In the genomic region with DNA sequence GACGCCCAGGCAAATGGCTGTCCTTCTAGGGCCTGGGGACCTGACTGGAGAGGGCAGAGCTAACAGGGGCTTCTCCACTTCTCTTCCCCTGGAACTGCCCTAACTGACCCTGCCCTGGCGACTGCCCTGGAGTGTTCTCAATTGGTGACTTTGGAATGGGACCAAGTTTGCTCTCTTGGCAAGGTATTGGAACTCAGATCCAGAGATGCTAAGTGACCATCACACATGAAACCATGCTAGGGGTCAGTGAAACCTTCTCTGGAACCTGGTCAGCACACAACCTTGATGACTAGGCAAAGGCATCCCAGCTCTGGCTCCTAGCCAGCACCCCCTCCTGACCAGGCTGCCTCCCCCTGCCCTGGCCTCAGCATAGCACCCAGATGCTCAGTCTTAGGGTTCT, we compare ENCODE assay signal across 22 mouse cellular contexts. TPM values are rescaled to one million over a fixed set of nuclear protein-coding genes. Genes with fewer than 3 reads are reported as not detected.
DNase-seq lines count a peak whose midpoint lies in the region; ATAC-seq and TF ChIP-seq lines count a peak whose summit lies in the region.
"Had no signal": no experiment of that assay in that cellular context is flagged by ENCODE, and none has a peak within 500 bp of the region (broad histone marks: within the 10 kb centered on the region; RNA-seq: fewer than 3 reads in every experiment).

No protein-coding gene starts in this region.

- no peaks in the 10 kb centered on the region for H3K79me2 ChIP-seq in liver, adult 2 months (ENCODE audit: control insufficient read depth, insufficient read depth, low read length)

- peaks cover 17% of the 10 kb centered on the region for H3K4me1 ChIP-seq in liver, adult 2 months (ENCODE audit: control insufficient read depth, insufficient read depth, low read length)
- peaks cover 3% of the 10 kb centered on the region; the same call in 1 of the 2 replicates for H3K4me1 ChIP-seq in liver, postnatal 0 days (ENCODE audit: insufficient read depth)

- TF ChIP-seq POLR2A in liver, adult 2 months (IDR thresholded peaks at IDR 0.05; ENCODE audit: extremely low read depth, insufficient read depth, low read length), result no peak

- no peak for TF ChIP-seq CTCF in liver, adult 2 months (IDR thresholded peaks at IDR 0.05; ENCODE audit: low read depth, low read length)
- TF ChIP-seq CTCF in liver, postnatal 0 days (IDR thresholded peaks at IDR 0.05; ENCODE audit: low read depth), result no peak

- no peak for TF ChIP-seq EP300 in liver, postnatal 0 days (IDR thresholded peaks at IDR 0.05; ENCODE audit: low read depth)

- no peak overlapping the region for H3K9ac ChIP-seq in liver, adult 2 months (ENCODE audit: low read depth, low read length)
- H3K9ac ChIP-seq in liver, postnatal 0 days (replicated peaks), result no peak overlapping the region

- no peak overlapping the region for H3K4me2 ChIP-seq in liver, postnatal 0 days (ENCODE audit: low read depth, low read length)

- no peak for ATAC-seq in liver, postnatal 0 days
- ATAC-seq: activated CD4-positive, CD25-positive, alpha-beta regulatory T cell, adult 4 months; CD4-positive, CD25-positive, alpha-beta regulatory T cell, adult 4 months; Patski had no signal

- H3K27me3 ChIP-seq in liver, adult 2 months (ENCODE audit: control insufficient read depth, insufficient read depth, low read length), result no peaks in the 10 kb centered on the region; the same call in 1 of the 2 replicates
- no peaks in the 10 kb centered on the region for H3K27me3 ChIP-seq in liver, postnatal 0 days (ENCODE audit: insufficient read depth, low read length)

- H3K4me3 ChIP-seq in liver, adult 2 months (ENCODE audit: insufficient read depth, low read depth, low read length), result no peak overlapping the region
- H3K4me3 ChIP-seq in liver, postnatal 0 days (ENCODE audit: low read depth, low read length), result no peak overlapping the region

- H3K9me3 ChIP-seq in liver, postnatal 0 days (ENCODE audit: low read length), result no peaks in the 10 kb centered on the region
- H3K9me3 ChIP-seq: G1E had no signal

- peak; percentile 91 for DNase-seq in liver, adult 2 months (ENCODE audit: extremely low read depth, low read depth, low spot score)
- DNase-seq in liver, postnatal 0 days, result no peak
- DNase-seq: adrenal gland, adult 2 months; adrenal gland, adult 8-10 months; adrenal gland, postnatal 10 days; adrenal gland, postnatal 14 days; adrenal gland, postnatal 25 days; adrenal gland, postnatal 36 days; B cell, adult 2 months; cerebellum, adult 11 months; cerebellum, adult 11-12 months; cerebellum, adult 18-20 months; cerebellum, adult 2 months had no signal

- no peak overlapping the region for H3K27ac ChIP-seq in liver, adult 2 months (replicated peaks; ENCODE audit: insufficient read depth, low read depth, low read length)
- H3K27ac ChIP-seq in liver, postnatal 0 days (ENCODE audit: low read depth), result no peak overlapping the region

- WGBS in liver, adult 2 months, result 33% methylated on average over 2 of the region's 2 CpGs
- 57% methylated on average over 2 of the region's 2 CpGs for WGBS in liver, postnatal 0 days (ENCODE audit: insufficient replicate concordance)

- no peaks in the 10 kb centered on the region for H3K36me3 ChIP-seq in liver, adult 2 months (ENCODE audit: control insufficient read depth, insufficient read depth, low read length)
- no peaks in the 10 kb centered on the region for H3K36me3 ChIP-seq in liver, postnatal 0 days (replicated peaks; ENCODE audit: insufficient read depth, low read length)
- H3K36me3 ChIP-seq: G1E had no signal

RNA-seq across cellular contexts. Expression of a gene that starts 25.3 kb away (rescaled TPM):
- not detected in 2 replicates for total RNA-seq in liver, adult 2 months (2014; rRNA removed)
- polyA plus RNA-seq in liver, adult 2 months (2012; rRNA removed), result not detected in 2 replicates
- polyA plus RNA-seq in liver, postnatal 0 days (2015; fragmentation: Nextera tagmentation; extraction: Ambion mirVana), result not detected in 2 replicates
- total RNA-seq: adrenal gland, adult 18-20 months; adrenal gland, adult 2 months; adrenal gland, adult 8-10 months; adrenal gland, postnatal 10 days; adrenal gland, postnatal 14 days; adrenal gland, postnatal 25 days; adrenal gland, postnatal 36 days; adrenal gland, postnatal 4 days; CH12.LX; MEL had no signal
- polyA plus RNA-seq: activated CD4-positive, CD25-positive, alpha-beta regulatory T cell, adult 4 months; adrenal gland, adult 2 months; C2C12; CD4-positive, CD25-positive, alpha-beta regulatory T cell, adult 4 months; G1E; Patski had no signal
